Mouse (Mus musculus): Measurements from ENCODE around the gene Slc25a39. TPM values are rescaled to one million over a fixed set of nuclear protein-coding genes. Genes with fewer than 3 reads are reported as not detected.
A peak's percentile ranks its signal among the peaks of the same experiment; 100 is the strongest.

Gene Slc25a39
- total and polyA plus RNA-seq, 3 experiments, result 183 to 325 TPM; not detected in 1

GRCm38 (mm10) chr11:102409795-102410330 lies 2.1 kb upstream of the Slc25a39 start:
- no peak for DNase-seq (ENCODE audit: low read depth, low spot score)
- H3K4me3 ChIP-seq (ENCODE audit: control insufficient read depth in 1 of 2, insufficient read depth in 1 of 2, low read depth in 2 of 2, low read length in 2 of 2), result no peak overlapping the region
- peaks cover 0 to 4% of the 10 kb centered on the region in 2 experiments; a peak in 2 of 4 replicates for H3K27me3 ChIP-seq (ENCODE audit: control insufficient read depth in 1 of 2, insufficient read depth in 2 of 2, low read length in 2 of 2)
- TF ChIP-seq MXI1 (IDR thresholded peaks at IDR 0.05; ENCODE audit: low read depth, low read length) (no peak), MAFK (IDR thresholded peaks at IDR 0.05; ENCODE audit: borderline replicate concordance, low read depth, low read length) (0 out of 2 replicates have a peak, but pooled peaks have one; percentile 3)
- peaks cover 19% of the 10 kb centered on the region for H3K79me2 ChIP-seq (ENCODE audit: control insufficient read depth, insufficient read depth, low read length, poor library complexity)
- H3K9ac ChIP-seq (ENCODE audit: control insufficient read depth, low read depth, low read length, poor library complexity, severe bottlenecking), result peak overlapping the region; percentile 75
- peaks cover 0 to 14% of the 10 kb centered on the region in 2 experiments; a peak in 2 of 4 replicates for H3K36me3 ChIP-seq (ENCODE audit: control insufficient read depth in 1 of 2, insufficient read depth in 2 of 2, low read length in 2 of 2)
- peak overlapping the region; percentile 91 for H3K27ac ChIP-seq (ENCODE audit: control insufficient read depth, low read depth, low read length)
- peaks cover 11 to 22% of the 10 kb centered on the region in 2 experiments for H3K4me1 ChIP-seq (ENCODE audit: control insufficient read depth in 1 of 2, insufficient read depth in 2 of 2, low read length in 2 of 2)
- H3K9me3 ChIP-seq (replicated peaks; ENCODE audit: insufficient read depth, low read length), result no peaks in the 10 kb centered on the region

GRCm38 (mm10) chr11:102408888-102409794 lies 1.4 kb upstream of the Slc25a39 start:
- H3K27ac ChIP-seq (ENCODE audit: control insufficient read depth, low read depth, low read length), result peak overlapping the region; percentile 91
- TF ChIP-seq CHD1 (IDR thresholded peaks at IDR 0.05; ENCODE audit: low read depth, low read length) (peak; percentile 96), UBTF (IDR thresholded peaks at IDR 0.05; ENCODE audit: borderline replicate concordance, insufficient read depth, low read depth, low read length) (0 out of 2 replicates have a peak, but pooled peaks have one; percentile 11), TAL1 (IDR thresholded peaks at IDR 0.05; ENCODE audit: low read length) (no peak), JUND (IDR thresholded peaks at IDR 0.05; ENCODE audit: low read depth, low read length) (no peak), ELF1 (IDR thresholded peaks at IDR 0.05; ENCODE audit: low read depth, low read length) (no peak), ETS1 (IDR thresholded peaks at IDR 0.05; ENCODE audit: low read depth, low read length) (no peak), MAFK (IDR thresholded peaks at IDR 0.05; ENCODE audit: borderline replicate concordance, low read depth, low read length) (0 out of 2 replicates have a peak, but pooled peaks have one; percentile 12), ZNF384 (IDR thresholded peaks at IDR 0.05; ENCODE audit: low read depth, low read length) (peak; percentile 71; the same call in 1 of the 2 replicates), NELFE (IDR thresholded peaks at IDR 0.05; ENCODE audit: low read depth, low read length) (no peak), POLR2A (IDR thresholded peaks at IDR 0.05; ENCODE audit: control insufficient read depth in 1 of 2, insufficient read depth in 1 of 2, low read depth in 1 of 2, low read length in 2 of 2, poor library complexity in 1 of 2) (no peak), EP300 (IDR thresholded peaks at IDR 0.05; ENCODE audit: low read depth in 1 of 2, low read length in 2 of 2) (peak in 1 of 2 experiments; percentile 48; a peak in 1 of 4 replicates), MXI1 (IDR thresholded peaks at IDR 0.05; ENCODE audit: low read depth, low read length) (no peak), CTCF (IDR thresholded peaks at IDR 0.05 in 2 of 3, conservative IDR thresholded peaks at IDR 0.05 in 1 of 3; ENCODE audit: control insufficient read depth in 1 of 3, insufficient read depth in 1 of 3, low read depth in 2 of 3, low read length in 3 of 3, poor library complexity in 1 of 3, severe bottlenecking in 1 of 3) (no peak), TBP (IDR thresholded peaks at IDR 0.05; ENCODE audit: low read depth, low read length) (no peak), E2F4 (IDR thresholded peaks at IDR 0.05; ENCODE audit: borderline replicate concordance, low read depth, low read length) (peak; percentile 31; the same call in 1 of the 2 replicates), BHLHE40 (IDR thresholded peaks at IDR 0.05; ENCODE audit: borderline replicate concordance, low read depth, low read length) (0 out of 2 replicates have a peak, but pooled peaks have one; percentile 13)
- H3K9me3 ChIP-seq (replicated peaks; ENCODE audit: insufficient read depth, low read length), result no peaks in the 10 kb centered on the region
- DNase-seq (ENCODE audit: low read depth, low spot score), result peak; percentile 63
- peak overlapping the region; percentile 54 for H3K4me3 ChIP-seq (ENCODE audit: control insufficient read depth in 1 of 2, insufficient read depth in 1 of 2, low read depth in 2 of 2, low read length in 2 of 2)
- H3K27me3 ChIP-seq (ENCODE audit: control insufficient read depth in 1 of 2, insufficient read depth in 2 of 2, low read length in 2 of 2), result no peaks in the 10 kb centered on the region
- H3K36me3 ChIP-seq (ENCODE audit: control insufficient read depth in 1 of 2, insufficient read depth in 2 of 2, low read length in 2 of 2), result peaks cover 0 to 14% of the 10 kb centered on the region in 2 experiments; a peak in 2 of 4 replicates
- H3K9ac ChIP-seq (ENCODE audit: control insufficient read depth, low read depth, low read length, poor library complexity, severe bottlenecking), result peak overlapping the region; percentile 75
- H3K79me2 ChIP-seq (ENCODE audit: control insufficient read depth, insufficient read depth, low read length, poor library complexity), result peaks cover 19% of the 10 kb centered on the region
- peaks cover 11 to 22% of the 10 kb centered on the region in 2 experiments for H3K4me1 ChIP-seq (ENCODE audit: control insufficient read depth in 1 of 2, insufficient read depth in 2 of 2, low read length in 2 of 2)

All from MEL (cell line).